Mouse (Mus musculus) layer of hippocampus, adult 9-11 months (tissue): ENCODE measurements around the gene Trim69.

Source experiments
- DNase-seq: peaks from one replicate; pipeline ENCODE4 v3.0.0; 2022

Gene Trim69

DNA sequence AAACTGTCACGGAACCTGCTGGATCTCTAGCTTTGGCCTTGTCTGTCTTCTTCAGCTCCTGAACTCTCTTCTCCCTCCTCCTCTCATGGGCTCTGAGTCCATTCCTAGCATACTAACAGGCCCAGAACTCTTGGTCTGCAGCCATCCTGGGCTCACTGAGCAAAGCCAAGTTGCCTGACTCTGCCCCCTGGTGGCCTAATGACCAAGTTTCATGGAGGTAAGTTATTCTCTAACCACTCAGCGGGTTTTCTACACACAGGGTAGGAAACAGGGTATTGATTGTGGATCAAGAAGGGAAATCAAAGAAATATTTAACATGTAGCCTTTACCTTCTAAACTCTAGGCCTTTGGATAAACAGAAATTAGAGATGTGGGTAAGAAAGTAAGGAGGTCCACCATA is at the start of gene Trim69:
Gene Trim69, plus strand, starts transcription at position 21 of the 400 bp plus-strand sequence.
- peak; percentile 66 for DNase-seq

DNA sequence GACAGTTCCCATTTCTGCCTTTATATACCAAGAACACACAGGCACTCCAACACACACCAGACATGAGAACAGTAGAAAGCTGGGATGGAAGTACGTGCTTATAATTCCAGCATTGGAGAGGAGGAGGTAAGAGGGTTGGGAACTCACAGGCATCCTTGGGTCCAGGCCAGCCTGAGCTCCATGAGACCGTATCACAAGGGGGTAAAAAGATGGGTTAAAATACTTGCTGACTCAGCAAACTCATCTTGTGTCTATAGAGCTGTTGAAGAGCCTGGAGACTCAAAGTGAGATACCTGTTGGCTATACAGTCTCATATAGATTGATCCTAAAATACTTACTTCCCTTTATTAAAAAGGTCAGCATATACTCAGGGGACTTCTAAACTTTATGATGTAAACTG is 43.6 kb upstream of the Trim69 start:
- no peak for DNase-seq

DNA sequence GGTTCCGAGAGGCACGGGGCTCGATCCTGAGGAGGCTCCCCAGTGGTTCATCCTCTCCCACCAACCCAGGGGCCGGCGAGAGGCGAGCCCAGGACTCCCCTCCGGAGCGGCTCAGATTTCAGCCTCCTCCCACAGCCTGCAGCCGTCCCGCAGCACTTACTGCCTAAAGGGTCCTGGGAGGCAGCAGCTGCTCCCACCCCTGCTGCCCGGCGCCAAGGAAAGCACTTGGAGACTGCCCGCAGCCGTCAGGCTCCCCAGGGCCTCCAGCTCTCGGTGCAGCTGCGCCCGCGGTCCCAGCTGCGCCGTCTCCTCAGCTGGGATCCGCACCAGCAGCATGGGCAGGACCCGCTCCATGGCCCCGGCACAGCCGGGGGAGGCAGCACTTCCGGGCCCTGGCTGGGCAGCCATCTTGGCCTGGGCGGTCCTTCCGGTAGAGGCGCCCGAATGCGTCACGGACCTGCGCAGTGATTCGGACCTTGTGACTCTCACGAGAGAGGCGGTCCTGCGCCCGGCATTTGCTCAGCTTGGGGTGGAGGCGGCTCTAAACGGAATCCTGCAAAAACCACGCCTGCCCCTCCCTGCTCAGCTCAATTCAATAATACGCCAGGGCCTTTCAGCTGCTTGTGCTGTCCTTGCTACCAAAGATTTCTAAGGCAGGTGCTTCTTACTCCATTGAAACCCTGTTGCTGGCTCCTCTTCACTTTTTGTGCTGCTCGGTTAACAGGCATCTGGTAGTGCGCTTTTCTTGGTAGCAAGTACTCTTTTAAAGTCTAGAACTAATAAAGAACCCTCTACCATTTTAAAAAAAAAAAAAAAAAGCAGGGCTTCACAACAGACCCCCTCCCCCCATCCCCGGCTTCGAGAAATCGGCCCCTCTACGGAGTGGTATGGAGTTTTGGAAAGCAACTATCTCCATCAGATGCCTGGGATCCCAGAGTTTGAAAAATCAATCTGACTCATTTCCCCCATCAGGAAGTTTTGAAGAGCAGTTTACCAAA is 42.2 kb upstream of the Trim69 start, which contains the start of gene Spg11:
Gene Spg11, minus strand, starts transcription at position 426 of the 998 bp plus-strand sequence.
- DNase-seq: peak; percentile 98

GRCm38 (mm10) chr2:122125680-122126572 is 34.6 kb upstream of the Trim69 start:
- DNase-seq: no peak

GRCm38 (mm10) chr2:122126765-122127347 is 33.6 kb upstream of the Trim69 start:
- no peak for DNase-seq

DNA sequence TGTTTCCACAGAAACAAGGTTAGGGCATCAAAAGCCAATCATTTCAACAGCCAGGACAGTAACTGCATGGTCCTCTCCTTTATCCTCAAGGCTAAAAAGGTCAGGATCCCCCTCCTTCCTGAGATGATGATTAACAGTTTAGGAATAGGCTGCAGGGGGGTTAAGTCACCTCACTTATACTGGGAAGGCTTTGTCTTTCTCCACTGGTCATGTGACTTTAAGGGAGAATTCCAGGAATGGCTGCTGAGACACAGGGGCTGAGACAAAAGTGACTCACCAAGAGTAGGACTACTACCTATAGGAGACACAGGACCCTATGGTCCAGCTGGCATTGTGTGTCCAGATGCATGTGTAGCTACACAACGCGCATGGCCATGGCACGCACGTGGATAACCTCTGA is 32.9 kb upstream of the Trim69 start:
- no peak for DNase-seq

DNA sequence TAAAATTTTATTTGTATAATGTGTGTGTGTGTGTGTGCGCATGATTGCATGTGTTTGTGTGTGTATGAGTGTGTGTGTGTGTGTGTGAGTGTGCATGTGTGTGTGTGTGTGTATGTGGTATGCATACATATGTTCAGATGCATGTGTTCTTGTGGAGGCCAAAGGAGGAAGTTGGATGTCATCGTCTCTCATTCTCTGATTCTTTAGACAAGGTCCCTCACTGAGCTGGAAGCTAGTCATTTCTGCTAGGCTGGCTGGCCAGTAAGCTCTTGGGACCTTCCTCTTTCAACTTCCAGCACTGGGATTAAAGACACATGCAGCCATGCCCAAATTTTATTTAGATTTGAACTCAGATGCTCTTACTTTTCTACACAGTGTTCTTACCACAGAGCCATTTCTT is 28.4 kb upstream of the Trim69 start:
- no peak for DNase-seq

DNA sequence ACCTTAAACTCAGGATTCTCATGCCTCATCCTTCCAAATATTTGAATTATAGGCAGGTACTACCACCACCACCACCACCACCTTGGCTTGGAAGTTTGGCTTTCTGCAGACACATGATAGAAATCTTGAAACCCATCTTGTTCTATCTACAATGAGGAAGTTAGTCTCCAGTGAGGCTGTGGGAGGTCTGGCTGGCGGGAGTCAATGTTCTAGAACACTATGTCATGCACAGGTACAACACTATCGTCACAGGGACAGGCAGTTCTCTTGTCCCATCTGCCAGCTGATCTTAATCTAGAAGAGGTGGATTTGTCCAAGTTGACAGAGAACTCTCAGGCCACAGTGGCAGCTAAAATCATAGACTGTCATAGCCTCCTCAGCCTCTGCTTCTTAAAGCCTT is 27.9 kb upstream of the Trim69 start:
- no peak for DNase-seq

DNA sequence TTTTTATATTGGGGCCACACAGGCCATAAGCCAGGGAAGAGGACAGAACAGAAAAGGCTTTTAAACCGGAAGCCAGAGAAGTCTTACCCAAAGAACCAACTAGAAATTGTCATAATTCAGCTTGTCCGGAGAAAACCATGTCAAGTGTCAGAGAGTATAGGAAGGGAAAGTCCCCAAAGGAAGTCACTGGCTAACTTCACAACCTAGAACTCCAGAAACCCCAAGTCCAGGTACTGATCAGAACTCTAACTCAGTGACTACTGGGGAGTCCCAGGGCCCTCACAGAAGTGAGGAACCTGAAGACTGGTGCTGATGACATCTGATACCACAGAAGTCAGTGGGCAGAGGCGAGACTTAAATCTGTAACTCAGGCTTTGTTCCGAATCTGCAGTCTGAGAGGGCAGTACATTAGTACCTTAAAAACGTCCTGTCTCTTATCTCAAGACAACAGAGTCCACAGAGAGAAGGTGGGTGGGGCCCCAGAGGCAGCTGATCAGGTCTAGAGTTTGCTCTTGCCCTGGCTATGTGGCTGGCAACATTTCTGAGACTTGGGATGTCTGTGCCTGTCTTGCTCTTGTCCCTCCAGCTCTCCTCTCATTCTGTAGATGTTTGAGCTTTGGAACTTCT is 22.5 kb upstream of the Trim69 start:
- no peak for DNase-seq

DNA sequence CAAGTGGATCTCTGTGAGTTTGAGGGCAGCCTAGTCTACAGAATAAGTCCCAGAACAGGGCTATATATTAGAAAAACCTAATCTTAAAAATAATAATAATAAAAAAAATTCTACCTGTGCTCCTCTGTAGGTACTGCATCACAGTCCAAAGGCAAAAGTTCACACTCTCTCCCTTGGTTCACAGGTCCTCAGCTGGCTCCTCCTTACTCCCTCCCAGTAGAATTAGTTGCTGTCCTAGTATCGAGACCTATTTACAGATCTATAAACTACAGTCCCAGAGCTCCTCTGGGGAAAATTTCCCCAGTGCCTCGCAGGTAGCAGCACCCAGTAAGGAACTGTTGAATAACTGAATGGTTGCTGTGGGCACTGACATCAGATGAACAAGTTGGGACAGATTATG is 19.7 kb upstream of the Trim69 start:
- DNase-seq: no peak

DNA sequence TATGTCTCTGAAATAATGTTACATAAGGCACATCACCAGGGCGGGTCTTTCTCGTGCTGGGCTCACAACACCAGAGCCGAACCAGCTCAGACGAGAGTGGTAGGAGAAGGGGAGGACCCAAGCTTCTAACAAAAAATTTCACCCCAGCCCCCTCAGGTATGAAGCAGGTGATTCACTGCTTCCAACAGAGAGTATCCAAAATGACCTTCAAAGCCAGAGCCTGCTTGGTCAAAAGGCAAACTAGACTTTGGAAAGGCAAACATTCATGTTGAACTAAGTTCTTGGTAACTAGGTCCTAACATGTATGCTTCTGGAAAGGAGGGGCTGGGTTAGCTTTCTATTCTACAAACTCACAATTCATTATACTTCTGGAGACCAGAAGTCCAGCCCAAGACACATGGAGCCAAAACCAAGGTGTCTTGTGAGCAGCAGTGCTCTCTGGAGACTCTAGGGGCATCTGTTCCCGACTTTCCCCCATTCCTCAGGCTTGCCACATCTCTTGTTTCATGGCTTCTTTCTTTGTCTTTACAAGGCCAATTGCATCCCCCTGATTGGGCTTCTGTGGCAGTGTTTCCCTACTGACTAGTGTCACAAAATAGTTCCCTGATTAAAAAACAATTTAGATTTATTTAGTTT is 19.1 kb upstream of the Trim69 start:
- no peak for DNase-seq

DNA sequence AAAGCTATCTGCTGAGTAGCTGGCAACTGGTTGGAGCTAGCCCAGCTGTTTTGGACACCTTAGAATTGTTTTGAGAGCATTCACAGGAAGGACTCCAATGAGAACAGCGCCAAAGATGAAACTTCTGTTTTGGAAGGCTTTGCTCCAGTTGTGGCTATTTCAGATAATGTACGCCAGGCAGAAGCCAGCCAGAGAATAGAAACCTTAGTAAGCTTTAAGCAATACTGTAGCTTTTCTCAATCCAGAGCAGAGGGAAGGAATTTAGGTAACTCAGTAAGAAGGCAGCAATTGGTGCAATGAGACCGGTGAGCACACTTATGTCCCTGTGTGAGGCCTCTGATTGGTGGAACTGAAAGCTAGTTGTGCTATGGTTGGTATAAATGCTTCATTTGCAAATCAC is 17.4 kb upstream of the Trim69 start:
- DNase-seq: no peak

DNA sequence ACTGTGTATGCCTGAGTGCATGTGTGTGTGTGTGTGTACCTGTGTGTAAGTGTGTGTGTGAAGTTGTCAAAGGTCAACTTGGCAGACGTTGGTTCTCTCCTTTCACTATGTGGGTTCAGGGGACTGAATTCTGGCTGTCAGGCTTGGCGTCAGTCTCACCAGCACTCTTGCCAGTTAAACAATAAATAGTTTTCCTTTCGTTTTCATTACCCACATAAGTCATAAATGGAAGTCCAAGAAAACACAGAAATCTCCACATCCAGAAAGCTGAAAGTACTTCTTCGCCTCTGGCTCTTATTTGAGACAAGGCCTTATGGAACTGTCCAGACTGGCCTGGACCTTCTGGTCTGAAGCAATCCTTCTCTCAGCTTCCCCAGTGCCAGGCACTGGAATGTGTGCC is 14.7 kb upstream of the Trim69 start:
- no peak for DNase-seq

DNA sequence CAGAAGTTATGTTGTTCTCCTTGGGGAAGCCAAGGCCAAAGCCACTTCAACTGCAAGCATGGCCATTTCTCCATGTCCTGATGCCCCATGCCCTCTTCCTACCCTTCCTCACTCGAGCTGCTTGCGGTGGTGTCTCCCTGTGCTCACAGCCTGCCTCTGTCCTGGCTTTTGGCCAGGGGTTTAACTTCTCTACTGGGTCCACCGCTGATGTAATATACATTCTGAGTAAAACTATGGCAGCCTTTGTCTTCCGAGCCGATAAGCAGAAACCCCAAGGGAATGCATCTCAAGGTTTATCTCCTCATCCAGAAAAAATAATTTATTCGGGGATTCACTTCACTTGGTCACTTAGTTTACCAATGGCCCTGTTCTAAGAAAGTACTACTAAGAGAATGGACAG is 13.8 kb upstream of the Trim69 start:
- DNase-seq: peak; percentile 63

GRCm38 (mm10) chr2:122147508-122148241 is 12.8 kb upstream of the Trim69 start, which contains the start of gene B2m:
TSS of gene B2m (plus strand) at chr2:122147686.
- DNase-seq: peak; percentile 96

DNA sequence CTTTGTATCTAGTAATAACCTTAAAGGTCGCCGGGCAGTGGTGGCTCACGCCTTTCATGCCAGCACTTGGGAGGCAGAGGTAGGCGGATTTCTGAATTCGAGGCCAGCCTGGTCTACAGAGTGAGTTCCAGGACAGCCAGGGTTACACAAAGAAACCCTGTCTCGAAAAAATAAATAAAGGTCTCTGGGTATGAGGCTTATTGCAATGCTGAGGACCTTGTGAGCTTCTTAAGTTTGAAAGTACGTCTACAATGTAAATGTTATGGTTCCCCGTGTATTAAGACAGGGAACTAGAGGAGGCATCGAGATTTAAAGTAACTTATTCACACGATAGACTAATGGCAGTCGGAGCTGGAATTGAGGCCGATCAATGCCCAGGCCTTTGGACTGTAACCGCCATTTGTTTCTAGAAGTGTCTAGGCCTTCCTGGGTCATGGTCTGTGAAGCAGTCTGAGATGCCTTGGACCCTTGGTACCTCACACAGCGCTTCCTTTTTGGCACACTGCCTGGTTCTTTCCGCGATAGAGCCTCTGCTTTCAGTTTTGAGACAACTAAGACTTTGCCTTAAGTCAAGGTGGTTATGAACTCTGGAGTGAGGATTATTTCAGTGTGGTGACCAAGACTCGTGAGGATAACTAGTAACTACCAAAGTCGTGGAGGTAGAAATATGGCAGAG is 12.1 kb upstream of the Trim69 start:
- peak; percentile 67 for DNase-seq

- no peak for DNase-seq
Measured at GRCm38 (mm10) chr2:122149316-122149715, 11.2 kb upstream of the Trim69 start.

- DNase-seq: no peak
Measured at GRCm38 (mm10) chr2:122149716-122150115, 10.8 kb upstream of the Trim69 start.

GRCm38 (mm10) chr2:122151221-122151620 is 9.3 kb upstream of the Trim69 start:
- no peak for DNase-seq

- DNase-seq: no peak
Measured at GRCm38 (mm10) chr2:122152850-122153249, 7.7 kb upstream of the Trim69 start.
